Mouse (Mus musculus): ENCODE data around the gene Ipcef1. TPM values are rescaled to one million over a fixed set of nuclear protein-coding genes. Genes with fewer than 3 reads are reported as not detected.
A peak's percentile ranks its signal among the peaks of the same experiment; 100 is the strongest.

Gene Ipcef1
- polyA plus RNA-seq, 1 experiment from 2014 or later, result 0.48 TPM

- no peak for ATAC-seq (ENCODE audit: low FRiP score)
- Histone ChIP-seq H3K27ac (no peak overlapping the region), H3K9me3 (replicated peaks) (no peaks in the 10 kb centered on the region), H3K4me2 (replicated peaks) (no peak overlapping the region), H3K36me3 (no peaks in the 10 kb centered on the region), H3K4me1 (no peaks in the 10 kb centered on the region), H3K4me3 (no peak overlapping the region), H3K9ac (no peak overlapping the region), H3K27me3 (no peaks in the 10 kb centered on the region)
- WGBS, result 73% methylated on average over 3 of the region's 3 CpGs
These were observed 117.5 kb downstream of the Ipcef1 start for GRCm38 (mm10) chr10:6934776-6935175.

GRCm38 (mm10) chr10:6930889-6931288 lies 121.4 kb downstream of the Ipcef1 start:
- 68% methylated on average over 2 of the region's 2 CpGs for WGBS
- no peak for ATAC-seq (ENCODE audit: low FRiP score)
- H3K9ac ChIP-seq, result no peak overlapping the region
- H3K4me1 ChIP-seq, result no peaks in the 10 kb centered on the region
- H3K9me3 ChIP-seq (replicated peaks), result no peaks in the 10 kb centered on the region
- H3K27ac ChIP-seq, result no peak overlapping the region
- no peaks in the 10 kb centered on the region for H3K27me3 ChIP-seq
- no peak overlapping the region for H3K4me3 ChIP-seq
- no peaks in the 10 kb centered on the region for H3K36me3 ChIP-seq
- H3K4me2 ChIP-seq (replicated peaks), result no peak overlapping the region

- WGBS, result 91% methylated on average over 1 of the region's 1 CpGs
- Histone ChIP-seq H3K9ac (no peak overlapping the region), H3K9me3 (replicated peaks) (no peaks in the 10 kb centered on the region), H3K27ac (no peak overlapping the region), H3K4me3 (no peak overlapping the region), H3K36me3 (no peaks in the 10 kb centered on the region), H3K4me2 (replicated peaks) (no peak overlapping the region), H3K4me1 (no peaks in the 10 kb centered on the region), H3K27me3 (no peaks in the 10 kb centered on the region)
- ATAC-seq (ENCODE audit: low FRiP score), result no peak
These were observed 121.9 kb downstream of the Ipcef1 start for GRCm38 (mm10) chr10:6930398-6930797.

- Histone ChIP-seq H3K9me3 (replicated peaks) (no peaks in the 10 kb centered on the region), H3K9ac (no peak overlapping the region), H3K27me3 (no peaks in the 10 kb centered on the region), H3K4me2 (replicated peaks) (no peak overlapping the region), H3K4me3 (no peak overlapping the region), H3K4me1 (no peaks in the 10 kb centered on the region), H3K27ac (no peak overlapping the region), H3K36me3 (no peaks in the 10 kb centered on the region)
- no peak for ATAC-seq (ENCODE audit: low FRiP score)
- 42% methylated on average over 1 of the region's 1 CpGs for WGBS
These were observed 123.4 kb downstream of the Ipcef1 start for GRCm38 (mm10) chr10:6928905-6929304.

GRCm38 (mm10) chr10:6927600-6928223 lies 124.6 kb downstream of the Ipcef1 start:
- no peak overlapping the region for H3K9ac ChIP-seq
- no peaks in the 10 kb centered on the region for H3K9me3 ChIP-seq (replicated peaks)
- H3K27me3 ChIP-seq, result no peaks in the 10 kb centered on the region
- H3K4me2 ChIP-seq (replicated peaks), result no peak overlapping the region
- WGBS, result 80% methylated on average over 4 of the region's 4 CpGs
- H3K4me1 ChIP-seq, result no peaks in the 10 kb centered on the region
- H3K27ac ChIP-seq, result no peak overlapping the region
- no peak overlapping the region for H3K4me3 ChIP-seq
- no peak for ATAC-seq (ENCODE audit: low FRiP score)
- H3K36me3 ChIP-seq, result no peaks in the 10 kb centered on the region

DNA sequence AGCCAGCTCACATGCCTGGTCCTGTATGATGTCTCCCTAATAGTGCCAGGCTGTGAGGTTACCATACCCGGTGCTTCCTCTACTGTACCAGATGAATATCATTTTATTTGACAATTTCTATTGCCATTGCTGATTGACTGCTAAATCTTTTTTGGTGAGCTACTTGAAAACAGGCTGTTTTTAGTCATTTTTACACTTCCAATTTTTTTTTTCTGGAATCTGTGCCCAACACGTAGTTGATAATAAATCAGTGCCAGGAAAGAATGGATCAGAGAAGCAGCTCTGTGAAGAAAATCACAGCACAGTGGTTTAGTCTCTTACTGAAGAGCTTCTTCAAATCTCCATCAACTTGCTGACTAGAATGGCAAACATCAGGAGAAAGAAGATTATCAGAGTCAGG lies 125.6 kb downstream of the Ipcef1 start:
- no peaks in the 10 kb centered on the region for H3K9me3 ChIP-seq (replicated peaks)
- no peak overlapping the region for H3K4me2 ChIP-seq (replicated peaks)
- no peak for ATAC-seq (ENCODE audit: low FRiP score)
- H3K4me3 ChIP-seq, result no peak overlapping the region
- H3K36me3 ChIP-seq, result no peaks in the 10 kb centered on the region
- no peak overlapping the region for H3K27ac ChIP-seq
- no peaks in the 10 kb centered on the region for H3K4me1 ChIP-seq
- no peak overlapping the region for H3K9ac ChIP-seq
- no peaks in the 10 kb centered on the region for H3K27me3 ChIP-seq
- WGBS, result 89% methylated on average over 2 of the region's 2 CpGs

DNA sequence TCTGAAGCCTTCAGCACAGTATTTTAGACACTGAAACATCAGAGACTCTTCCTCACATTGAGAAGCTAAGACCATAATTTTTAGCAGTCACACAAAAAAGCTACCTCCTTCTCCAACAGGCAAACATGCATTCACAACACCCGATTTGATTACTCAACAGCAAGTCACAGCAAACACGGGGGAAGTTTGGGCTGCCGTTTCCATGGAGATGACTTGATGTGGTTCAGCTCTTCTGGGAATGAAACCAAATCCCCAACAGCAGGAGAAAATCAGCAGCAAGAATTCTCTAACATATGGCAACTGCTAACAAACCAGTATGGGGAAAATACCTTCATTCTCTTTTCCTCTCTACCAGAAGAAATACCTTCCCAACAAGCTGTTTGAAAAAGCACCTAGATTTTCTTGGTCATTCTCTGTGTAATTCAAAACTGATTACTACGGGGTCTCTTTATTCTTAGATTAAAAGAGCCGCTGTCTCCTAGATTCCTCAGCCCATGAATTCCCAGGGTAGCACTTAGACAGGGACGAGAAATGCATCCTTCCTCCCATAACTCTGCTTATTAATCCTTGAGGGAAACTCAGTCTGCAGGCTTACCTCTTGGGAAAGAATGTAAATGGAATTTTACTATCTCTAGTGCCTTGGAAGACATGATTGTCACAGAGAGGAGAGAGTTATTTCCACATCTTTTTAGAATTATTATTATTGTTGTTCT lies 135.6 kb downstream of the Ipcef1 start:
- peaks cover 7% of the 10 kb centered on the region for H3K4me1 ChIP-seq
- H3K27me3 ChIP-seq, result no peaks in the 10 kb centered on the region
- H3K36me3 ChIP-seq, result no peaks in the 10 kb centered on the region
- H3K9ac ChIP-seq, result no peak overlapping the region
- 10% methylated on average over 6 of the region's 6 CpGs for WGBS
- ATAC-seq (ENCODE audit: low FRiP score), result peak; percentile 48; the same call in 1 of the 2 replicates
- no peaks in the 10 kb centered on the region for H3K9me3 ChIP-seq (replicated peaks)
- H3K27ac ChIP-seq, result no peak overlapping the region
- no peak overlapping the region for H3K4me3 ChIP-seq
- H3K4me2 ChIP-seq (replicated peaks), result peak overlapping the region; percentile 18; the same call in 1 of the 2 replicates

DNA sequence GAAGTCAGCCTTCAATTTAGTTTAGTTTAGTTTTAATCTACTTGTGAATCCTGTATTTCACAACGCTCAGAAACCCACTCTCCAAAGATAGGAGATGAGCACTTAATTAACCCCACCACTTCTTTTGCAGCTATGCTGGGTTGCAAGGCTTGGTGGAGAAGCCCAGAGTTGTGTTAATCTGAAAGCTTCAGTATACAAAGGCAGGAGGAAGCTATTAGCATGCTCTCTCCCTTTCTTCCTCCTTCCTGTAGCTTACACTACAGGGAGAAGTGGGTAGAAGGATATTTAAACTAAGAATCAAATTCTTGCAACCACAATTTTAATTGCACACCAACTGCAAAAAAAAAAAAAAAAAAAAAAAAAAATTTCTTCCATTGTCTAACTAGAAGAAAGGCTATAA lies 136.3 kb downstream of the Ipcef1 start:
- ATAC-seq (ENCODE audit: low FRiP score), result no peak
- 55% methylated on average over 1 of the region's 1 CpGs for WGBS
- H3K4me1 ChIP-seq, result peaks cover 7% of the 10 kb centered on the region
- no peaks in the 10 kb centered on the region for H3K27me3 ChIP-seq
- no peak overlapping the region for H3K4me2 ChIP-seq (replicated peaks)
- H3K9me3 ChIP-seq (replicated peaks), result no peaks in the 10 kb centered on the region
- H3K27ac ChIP-seq, result no peak overlapping the region
- H3K4me3 ChIP-seq, result no peak overlapping the region
- H3K36me3 ChIP-seq, result no peaks in the 10 kb centered on the region
- no peak overlapping the region for H3K9ac ChIP-seq

DNA sequence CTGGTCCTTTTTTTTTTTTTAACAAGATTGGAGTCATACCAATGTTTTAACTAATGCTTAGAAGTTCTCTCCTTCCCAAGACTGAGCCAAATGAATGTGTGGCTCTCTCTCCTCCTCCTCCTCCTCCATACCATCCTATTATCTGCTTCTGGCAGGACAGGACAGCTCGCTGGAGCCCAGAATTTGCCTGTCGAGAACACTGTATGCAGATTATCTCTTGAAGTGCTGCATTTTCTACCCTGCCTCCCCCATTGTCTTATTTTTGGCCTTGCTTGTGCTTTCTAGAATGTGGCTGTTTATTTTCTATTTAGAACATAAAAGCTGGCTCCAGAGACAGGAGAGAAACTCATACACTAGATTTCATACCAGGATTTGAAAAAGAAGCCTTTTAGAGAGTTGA lies 142.5 kb downstream of the Ipcef1 start:
- Histone ChIP-seq H3K4me1 (no peaks in the 10 kb centered on the region), H3K4me2 (replicated peaks) (no peak overlapping the region), H3K9me3 (replicated peaks) (no peaks in the 10 kb centered on the region), H3K36me3 (no peaks in the 10 kb centered on the region), H3K27me3 (no peaks in the 10 kb centered on the region), H3K9ac (no peak overlapping the region), H3K27ac (no peak overlapping the region), H3K4me3 (no peak overlapping the region)
- WGBS, result 60% methylated on average over 2 of the region's 2 CpGs
- no peak for ATAC-seq (ENCODE audit: low FRiP score)

DNA sequence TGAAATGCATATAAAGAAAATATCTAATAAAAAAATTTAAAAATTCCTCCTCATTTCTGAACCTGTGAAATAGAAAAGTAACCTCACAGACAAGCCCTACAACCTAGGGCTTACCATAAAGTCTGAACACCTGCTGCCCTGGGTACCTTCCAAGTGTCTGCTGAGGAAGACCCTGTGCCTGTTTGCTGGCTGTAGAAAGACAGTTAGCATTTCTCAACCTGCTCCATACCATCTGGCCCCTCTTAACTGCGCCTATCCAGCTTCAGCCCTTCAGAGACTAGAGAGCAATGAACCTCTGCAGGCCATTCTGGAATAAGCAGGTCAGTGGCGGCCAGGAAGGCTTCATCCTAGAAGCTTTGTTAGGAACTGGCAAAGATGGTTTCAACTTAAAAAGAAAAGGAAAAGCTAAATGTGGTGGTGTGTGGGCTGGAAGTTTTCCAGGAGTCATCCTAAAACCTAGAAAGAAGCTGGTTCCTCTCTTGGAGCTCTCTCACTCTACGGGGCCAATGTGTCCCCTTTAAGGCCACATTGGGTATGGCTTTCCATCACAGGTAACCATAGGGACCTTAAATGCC lies 150.4 kb downstream of the Ipcef1 start:
- Histone ChIP-seq H3K27me3 (no peaks in the 10 kb centered on the region), H3K9ac (no peak overlapping the region), H3K4me1 (no peaks in the 10 kb centered on the region), H3K9me3 (replicated peaks) (no peaks in the 10 kb centered on the region), H3K4me2 (replicated peaks) (no peak overlapping the region), H3K4me3 (no peak overlapping the region), H3K36me3 (no peaks in the 10 kb centered on the region), H3K27ac (no peak overlapping the region)
- 88% methylated on average over 3 of the region's 3 CpGs for WGBS
- no peak for ATAC-seq (ENCODE audit: low FRiP score)

GRCm38 (mm10) chr10:6900126-6900525 lies 152.2 kb downstream of the Ipcef1 start:
- H3K27me3 ChIP-seq, result no peaks in the 10 kb centered on the region
- no peaks in the 10 kb centered on the region for H3K4me1 ChIP-seq
- no peaks in the 10 kb centered on the region for H3K9me3 ChIP-seq (replicated peaks)
- H3K4me3 ChIP-seq, result no peak overlapping the region
- no peak overlapping the region for H3K27ac ChIP-seq
- WGBS, result 93% methylated on average over 4 of the region's 4 CpGs
- H3K36me3 ChIP-seq, result no peaks in the 10 kb centered on the region
- ATAC-seq (ENCODE audit: low FRiP score), result no peak
- no peak overlapping the region for H3K4me2 ChIP-seq (replicated peaks)
- no peak overlapping the region for H3K9ac ChIP-seq

DNA sequence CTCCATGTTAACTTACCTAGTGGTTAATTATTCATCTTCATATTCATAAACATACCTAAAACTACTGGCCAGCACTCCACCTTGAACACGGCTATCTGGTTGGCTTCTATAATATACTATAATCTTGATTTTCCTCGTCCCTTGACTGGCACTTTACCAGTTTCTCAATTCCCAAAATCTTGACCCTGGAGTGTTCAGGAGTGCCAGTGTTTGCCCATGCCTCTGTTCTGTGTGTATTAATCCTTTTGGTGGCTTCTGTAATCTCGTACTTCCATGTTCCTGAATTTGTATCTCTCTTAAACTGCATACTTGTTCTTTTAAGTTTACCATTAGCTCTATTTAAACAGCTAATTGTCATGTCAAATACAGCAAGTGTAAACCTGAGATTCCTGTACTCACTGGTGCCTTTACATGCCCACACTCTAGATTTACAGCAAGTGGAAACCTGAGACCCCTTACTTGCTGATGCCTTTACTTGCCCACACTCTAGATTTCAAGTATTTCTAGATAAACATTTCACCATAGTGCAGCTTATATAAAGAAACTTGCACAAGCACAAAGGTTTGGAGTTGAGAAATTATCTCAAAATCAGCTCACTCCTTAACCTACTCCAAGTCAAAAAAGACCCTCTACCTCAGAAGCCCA lies 155.5 kb downstream of the Ipcef1 start:
- no peaks in the 10 kb centered on the region for H3K27me3 ChIP-seq
- H3K4me3 ChIP-seq, result no peak overlapping the region
- H3K9me3 ChIP-seq (replicated peaks), result no peaks in the 10 kb centered on the region
- no peak for ATAC-seq (ENCODE audit: low FRiP score)
- H3K9ac ChIP-seq, result no peak overlapping the region
- H3K36me3 ChIP-seq, result no peaks in the 10 kb centered on the region
- no peak overlapping the region for H3K4me2 ChIP-seq (replicated peaks)
- no peaks in the 10 kb centered on the region for H3K4me1 ChIP-seq
- no peak overlapping the region for H3K27ac ChIP-seq
- WGBS, result 87% methylated on average over 3 of the region's 3 CpGs

Measured in hindbrain, embryonic 12.5 days (tissue).